Mouse (Mus musculus) inflammation-experienced regulatory T-cells, adult 6 months (primary cell): ENCODE measurements around the gene Syt1. TPM values are rescaled to one million over a fixed set of nuclear protein-coding genes. Genes with fewer than 3 reads are reported as not detected.

Experiments
- ATAC-seq: one replicate; pipeline ENCODE4 v1.8.0; 2017
- polyA plus RNA-seq, 3 experiments: library from polyadenylated mRNA; unstranded; fragments of 100-300 nt; shearing (Covaris generic); gene quantifications; one replicate each; pipeline ENCODE4 v1.2.1; 2017

The Syt1 gene
- polyA plus RNA-seq, 3 experiments from 2014 or later, result not detected

GRCm38 (mm10) chr10:108743759-108744158, 267.0 kb downstream of the Syt1 start:
- no peak for ATAC-seq

GRCm38 (mm10) chr10:108733982-108734381, 276.8 kb downstream of the Syt1 start:
- ATAC-seq, result no peak

GRCm38 (mm10) chr10:108728961-108729360, 281.8 kb downstream of the Syt1 start:
- no peak for ATAC-seq

GRCm38 (mm10) chr10:108726391-108726790, 284.4 kb downstream of the Syt1 start:
- no peak for ATAC-seq

- ATAC-seq, result no peak
Observed at GRCm38 (mm10) chr10:108724878-108725277, 285.9 kb downstream of the Syt1 start.

- ATAC-seq, result no peak
Observed at GRCm38 (mm10) chr10:108710514-108710913, 300.3 kb downstream of the Syt1 start.

- no peak for ATAC-seq
Observed at GRCm38 (mm10) chr10:108705658-108706057, 305.1 kb downstream of the Syt1 start.

- no peak for ATAC-seq
Observed at GRCm38 (mm10) chr10:108701361-108702128, 309.2 kb downstream of the Syt1 start.

GRCm38 (mm10) chr10:108699946-108700345, 310.8 kb downstream of the Syt1 start, which contains the start of gene Gm5136:
Gm5136 (minus strand) TSS chr10:108700160.
- no peak for ATAC-seq

- ATAC-seq, result no peak
Observed at GRCm38 (mm10) chr10:108697062-108697461, 313.7 kb downstream of the Syt1 start.

GRCm38 (mm10) chr10:108690954-108691353, 319.8 kb downstream of the Syt1 start:
- ATAC-seq, result no peak

- ATAC-seq, result no peak
Observed at GRCm38 (mm10) chr10:108686696-108687095, 324.1 kb downstream of the Syt1 start.

- no peak for ATAC-seq
Observed at GRCm38 (mm10) chr10:108679675-108680390, 330.9 kb downstream of the Syt1 start.

- no peak for ATAC-seq
Observed at GRCm38 (mm10) chr10:108677053-108677452, 333.7 kb downstream of the Syt1 start.

- no peak for ATAC-seq
Observed at GRCm38 (mm10) chr10:108668944-108669343, 341.8 kb downstream of the Syt1 start.

GRCm38 (mm10) chr10:108660295-108660694, 350.5 kb downstream of the Syt1 start:
- no peak for ATAC-seq

GRCm38 (mm10) chr10:108658300-108658699, 352.5 kb downstream of the Syt1 start:
- ATAC-seq, result no peak

GRCm38 (mm10) chr10:108657669-108658068, 353.1 kb downstream of the Syt1 start:
- ATAC-seq, result no peak

- no peak for ATAC-seq
Observed at GRCm38 (mm10) chr10:108656898-108657297, 353.9 kb downstream of the Syt1 start.

- no peak for ATAC-seq
Observed at GRCm38 (mm10) chr10:108655074-108655473, 355.7 kb downstream of the Syt1 start.

- no peak for ATAC-seq
Observed at GRCm38 (mm10) chr10:108652831-108653230, 358.0 kb downstream of the Syt1 start.

GRCm38 (mm10) chr10:108652066-108652465, 358.7 kb downstream of the Syt1 start:
- no peak for ATAC-seq

- ATAC-seq, result no peak
Observed at GRCm38 (mm10) chr10:108649174-108649573, 361.6 kb downstream of the Syt1 start.

GRCm38 (mm10) chr10:108643915-108644314, 366.9 kb downstream of the Syt1 start:
- ATAC-seq, result no peak
